Mouse (Mus musculus) thymus, adult 2 months (tissue): Measurements from ENCODE around the gene Prkn. TPM values are rescaled to one million over a fixed set of nuclear protein-coding genes. Genes with fewer than 3 reads are reported as not detected.

ENCODE experiments used
- DNase-seq: peaks from one replicate; pipeline ENCODE4 v3.0.0; 2021
- H3K27ac ChIP-seq: fragments of 200-500 bp; 2 replicates; pipeline ENCODE4 v1.5.1; 2012; ENCODE audit warnings: low read length, control low read depth; ENCODE audit not compliant: control insufficient read depth, insufficient read depth
- H3K27me3 ChIP-seq: fragments of 200-500 bp; 2 replicates; pipeline ENCODE4 v1.6.1; 2012; ENCODE audit warnings: mild to moderate bottlenecking, low read length, moderate library complexity, mixed read lengths; ENCODE audit not compliant: control insufficient read depth, insufficient read depth
- H3K36me3 ChIP-seq: fragments of 200-500 bp; 2 replicates; pipeline ENCODE4 v1.6.1; 2012; ENCODE audit warnings: mild to moderate bottlenecking, low read length, moderate library complexity; ENCODE audit not compliant: control insufficient read depth, insufficient read depth
- H3K4me1 ChIP-seq: fragments of 200-500 bp; replicated peaks from 2 replicates; pipeline ENCODE4 v1.6.1; 2012; ENCODE audit warnings: low read length; ENCODE audit not compliant: control insufficient read depth, insufficient read depth
- H3K4me3 ChIP-seq: fragments of 200-500 bp; 2 replicates; pipeline ENCODE4 v1.5.1; 2012; ENCODE audit warnings: mild to moderate bottlenecking, low read length, control low read depth, moderate library complexity; ENCODE audit not compliant: control insufficient read depth, insufficient read depth
- CTCF ChIP-seq: fragments of 200-500 bp; IDR thresholded peaks from 2 replicates; pipeline ENCODE4 v1.5.1; 2012; ENCODE audit warnings: mild to moderate bottlenecking, control low read depth, low read length, moderate library complexity, borderline replicate concordance; ENCODE audit not compliant: control insufficient read depth, poor library complexity, insufficient read depth; ENCODE audit errors: extremely low read depth
- POLR2A ChIP-seq: fragments of 200-500 bp; IDR thresholded peaks from 2 replicates; pipeline ENCODE4 v1.6.1; 2012; ENCODE audit warnings: mild to moderate bottlenecking, low read length, control low read depth, moderate library complexity; ENCODE audit not compliant: control insufficient read depth, poor library complexity, insufficient read depth; ENCODE audit errors: extremely low read depth
- WGBS: fragments of 180-500 bp; shearing (Covaris S2); methylation state at CpG from one replicate; pipeline ENCODE4 v1.1.7; 2018; 5-methylcytosine and 5-hydroxymethylcytosine counted together
- polyA plus RNA-seq: library from polyadenylated mRNA; depleted of rRNA; stranded (reverse); fragments of >200 nt; gene quantifications from 2 replicates; pipeline ENCODE4 v1.2.3, GENCODE M21; 2012

Prkn gene
- polyA plus RNA-seq, 1 experiment: 1.4 TPM

- Histone ChIP-seq H3K27me3 (no peaks in the 10 kb centered on the region), H3K4me1 (no peaks in the 10 kb centered on the region), H3K27ac (no peak overlapping the region), H3K4me3 (no peak overlapping the region), H3K36me3 (no peaks in the 10 kb centered on the region)
- TF ChIP-seq CTCF: no peak
- no peak for TF ChIP-seq POLR2A
- DNase-seq: no peak
- 88% methylated on average over 4 of the region's 4 CpGs for WGBS
Measured at GRCm38 (mm10) chr17:11912136-11912535, 1072.0 kb downstream of the Prkn start.

- Histone ChIP-seq H3K27ac (no peak overlapping the region), H3K4me1 (no peaks in the 10 kb centered on the region), H3K36me3 (no peaks in the 10 kb centered on the region), H3K4me3 (no peak overlapping the region), H3K27me3 (no peaks in the 10 kb centered on the region)
- DNase-seq: no peak
- no peak for TF ChIP-seq CTCF
- no peak for TF ChIP-seq POLR2A
- 7% methylated on average over 19 of the region's 19 CpGs for WGBS
Measured at GRCm38 (mm10) chr17:11912872-11913365, 1072.7 kb downstream of the Prkn start.

- TF ChIP-seq CTCF (no peak), POLR2A (no peak)
- Histone ChIP-seq H3K27ac (no peak overlapping the region), H3K4me3 (no peak overlapping the region), H3K27me3 (no peaks in the 10 kb centered on the region), H3K36me3 (no peaks in the 10 kb centered on the region), H3K4me1 (no peaks in the 10 kb centered on the region)
- DNase-seq: no peak
- 30% methylated on average over 8 of the region's 8 CpGs for WGBS
Measured at GRCm38 (mm10) chr17:11913620-11914019, 1073.4 kb downstream of the Prkn start.

GRCm38 (mm10) chr17:11914451-11914850 lies 1074.3 kb downstream of the Prkn start:
- Histone ChIP-seq H3K36me3 (no peaks in the 10 kb centered on the region), H3K27me3 (no peaks in the 10 kb centered on the region), H3K4me1 (no peaks in the 10 kb centered on the region), H3K4me3 (no peak overlapping the region), H3K27ac (no peak overlapping the region)
- WGBS: 79% methylated on average over 5 of the region's 5 CpGs
- DNase-seq: no peak
- TF ChIP-seq CTCF (no peak), POLR2A (no peak)

GRCm38 (mm10) chr17:11918123-11918801 lies 1078.1 kb downstream of the Prkn start:
- whole genome bisulfite sequencing: 65% methylated on average over 12 of the region's 12 CpGs
- no peak for DNase-seq
- H3K27ac ChIP-seq: no peak overlapping the region

GRCm38 (mm10) chr17:11919581-11919980 lies 1079.4 kb downstream of the Prkn start:
- DNase-seq: no peak
- TF ChIP-seq POLR2A (no peak), CTCF (no peak)
- H3K27ac ChIP-seq: no peak overlapping the region
- H3K4me1 ChIP-seq: no peaks in the 10 kb centered on the region
- 86% methylated on average over 6 of the region's 6 CpGs for WGBS
- H3K27me3 ChIP-seq: no peaks in the 10 kb centered on the region
- no peaks in the 10 kb centered on the region for H3K36me3 ChIP-seq
- no peak overlapping the region for H3K4me3 ChIP-seq

More at GRCm38 (mm10) chr17:11918123-11918801, 1078.1 kb downstream of the Prkn start:
- no peak for TF ChIP-seq POLR2A
- no peak for TF ChIP-seq CTCF
- Histone ChIP-seq H3K4me3 (no peak overlapping the region), H3K4me1 (no peaks in the 10 kb centered on the region), H3K36me3 (no peaks in the 10 kb centered on the region), H3K27me3 (no peaks in the 10 kb centered on the region)

GRCm38 (mm10) chr17:11921026-11921425 lies 1080.8 kb downstream of the Prkn start:
- WGBS: 91% methylated on average over 9 of the region's 9 CpGs
- H3K4me3 ChIP-seq: no peak overlapping the region
- no peaks in the 10 kb centered on the region for H3K4me1 ChIP-seq
- TF ChIP-seq POLR2A (no peak), CTCF (no peak)
- H3K36me3 ChIP-seq: no peaks in the 10 kb centered on the region
- no peak overlapping the region for H3K27ac ChIP-seq
- no peaks in the 10 kb centered on the region for H3K27me3 ChIP-seq
- DNase-seq: no peak
